Mouse (Mus musculus): ENCODE measurements around the gene Alg2. TPM values are rescaled to one million over a fixed set of nuclear protein-coding genes. Genes with fewer than 3 reads are reported as not detected.

Alg2 gene
- total and polyA plus RNA-seq, 2 experiments from 2014 or later: 212 to 288 TPM

DNA sequence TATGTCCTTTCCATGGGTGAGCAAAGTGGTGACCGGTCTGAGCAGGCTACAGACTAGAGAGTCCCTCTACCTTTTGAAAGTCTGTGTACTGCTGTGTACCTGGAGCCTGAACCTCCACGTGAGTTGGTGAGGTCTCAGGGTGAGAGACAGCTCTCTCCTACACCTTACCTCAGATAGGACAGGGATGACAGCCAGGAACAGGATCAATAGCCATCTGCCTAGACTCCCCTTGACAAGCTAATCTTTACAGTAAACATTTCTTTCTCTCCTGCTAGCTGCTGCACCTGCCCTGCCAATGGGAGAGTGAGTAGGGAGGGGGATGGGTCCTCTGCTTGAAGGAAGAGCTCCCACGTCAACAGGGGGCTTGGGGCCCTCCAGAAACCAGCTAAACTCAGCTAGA lies 46.5 kb downstream of the Alg2 start:
- TF ChIP-seq CTCF (IDR thresholded peaks at IDR 0.05; ENCODE audit: low read depth): no peak
- H3K36me3 ChIP-seq (ENCODE audit: insufficient read depth, low read length): no peaks in the 10 kb centered on the region
- H3K27me3 ChIP-seq (ENCODE audit: insufficient read depth, low read length): no peaks in the 10 kb centered on the region
- H3K27ac ChIP-seq: no peak overlapping the region
- H3K4me3 ChIP-seq (ENCODE audit: low read length): no peak overlapping the region
- H3K4me1 ChIP-seq (ENCODE audit: insufficient read depth, low read length): no peaks in the 10 kb centered on the region
- ATAC-seq (no peak), DNase-seq (ENCODE audit: low spot score) (no peak)
- no peaks in the 10 kb centered on the region for H3K9me3 ChIP-seq (ENCODE audit: low read length)
- no peak overlapping the region for H3K4me2 ChIP-seq (ENCODE audit: low read depth, low read length)
- no peak overlapping the region for H3K9ac ChIP-seq (replicated peaks; ENCODE audit: low read length)
- 71% methylated on average over 3 of the region's 3 CpGs for WGBS

DNA sequence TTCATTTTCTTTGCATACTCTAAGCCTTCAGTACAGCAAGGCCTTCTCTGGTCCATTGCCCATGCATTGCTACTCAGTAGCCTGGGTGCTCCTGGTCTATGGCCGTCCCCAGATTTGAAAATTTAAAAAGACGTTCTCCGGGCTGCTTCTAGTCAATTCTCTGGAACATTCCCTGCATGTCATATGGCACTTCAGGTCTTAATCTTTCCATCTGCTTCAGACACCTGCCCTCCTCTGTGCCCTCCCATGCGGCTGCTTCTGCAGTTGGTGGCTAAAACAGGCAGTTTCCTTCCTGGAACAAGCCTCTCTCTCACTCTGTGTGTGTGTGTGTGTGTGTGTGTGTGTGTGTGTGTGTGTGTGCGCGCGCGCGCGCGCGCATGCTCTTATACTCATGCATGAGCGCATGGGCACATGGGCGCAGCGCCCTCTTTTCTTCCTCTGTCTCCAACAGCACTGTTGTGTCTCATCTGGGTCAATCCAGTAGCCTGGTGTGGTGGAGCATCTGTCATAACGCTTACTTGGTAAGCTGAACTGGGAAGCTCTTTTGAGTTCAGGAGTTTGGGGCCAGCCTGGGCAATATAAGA lies 48.8 kb downstream of the Alg2 start:
- no peak overlapping the region for H3K4me3 ChIP-seq (ENCODE audit: low read length)
- TF ChIP-seq CTCF (IDR thresholded peaks at IDR 0.05; ENCODE audit: low read depth): no peak
- H3K27me3 ChIP-seq (ENCODE audit: insufficient read depth, low read length): no peaks in the 10 kb centered on the region
- no peak overlapping the region for H3K4me2 ChIP-seq (ENCODE audit: low read depth, low read length)
- H3K9ac ChIP-seq (replicated peaks; ENCODE audit: low read length): no peak overlapping the region
- H3K4me1 ChIP-seq (ENCODE audit: insufficient read depth, low read length): no peaks in the 10 kb centered on the region
- H3K36me3 ChIP-seq (ENCODE audit: insufficient read depth, low read length): no peaks in the 10 kb centered on the region
- no peaks in the 10 kb centered on the region for H3K9me3 ChIP-seq (ENCODE audit: low read length)
- 73% methylated on average over 16 of the region's 16 CpGs for WGBS
- DNase-seq (ENCODE audit: low spot score) (no peak), ATAC-seq (peak; percentile 43; the same call in 1 of the 2 replicates)
- no peak overlapping the region for H3K27ac ChIP-seq

DNA sequence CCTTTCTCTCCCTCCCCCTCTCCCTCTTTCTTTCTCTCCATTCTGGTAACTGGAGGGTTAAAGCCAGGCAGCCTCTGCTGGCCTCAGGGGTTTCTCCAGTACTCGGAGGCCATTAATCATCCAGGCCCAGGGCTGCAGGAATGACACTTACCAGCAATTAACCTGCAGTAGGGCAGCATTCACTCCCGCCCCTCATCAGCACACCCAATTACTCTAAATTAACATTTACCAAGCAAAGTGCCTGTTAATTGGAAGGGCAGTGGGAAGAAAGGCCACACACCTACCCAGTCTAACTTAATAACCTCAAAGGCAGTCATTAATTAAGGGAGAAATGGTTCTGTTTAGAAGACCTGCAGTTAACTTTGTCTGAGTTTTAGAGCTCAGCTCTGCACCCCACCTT lies 49.8 kb downstream of the Alg2 start:
- 20% methylated on average over 2 of the region's 2 CpGs for WGBS
- DNase-seq (ENCODE audit: low spot score) (peak; percentile 36), ATAC-seq (no peak)
- Histone ChIP-seq H3K4me1 (ENCODE audit: insufficient read depth, low read length) (no peaks in the 10 kb centered on the region), H3K4me3 (ENCODE audit: low read length) (no peak overlapping the region), H3K27me3 (ENCODE audit: insufficient read depth, low read length) (no peaks in the 10 kb centered on the region), H3K36me3 (ENCODE audit: insufficient read depth, low read length) (no peaks in the 10 kb centered on the region), H3K9me3 (ENCODE audit: low read length) (no peaks in the 10 kb centered on the region), H3K9ac (replicated peaks; ENCODE audit: low read length) (no peak overlapping the region), H3K27ac (no peak overlapping the region), H3K4me2 (ENCODE audit: low read depth, low read length) (no peak overlapping the region)
- no peak for TF ChIP-seq CTCF (IDR thresholded peaks at IDR 0.05; ENCODE audit: low read depth)

DNA sequence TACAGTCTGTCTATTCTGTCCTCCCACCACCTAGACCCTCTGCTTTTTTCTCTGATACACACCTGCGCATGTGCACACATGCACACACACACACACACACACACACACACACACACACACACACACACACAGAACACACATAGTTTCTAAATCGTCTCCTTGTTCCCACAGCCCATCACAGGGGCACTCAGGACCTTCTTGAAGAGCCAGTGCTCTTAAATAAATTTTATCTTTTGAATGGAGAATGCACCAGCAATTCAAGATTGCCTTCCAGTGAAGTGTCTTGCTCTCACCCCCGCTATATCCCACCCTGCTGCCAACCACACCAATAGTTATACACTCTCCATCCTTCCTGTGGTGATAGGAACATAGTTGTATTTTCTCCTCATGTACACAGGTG lies 51.2 kb downstream of the Alg2 start:
- Histone ChIP-seq H3K4me1 (ENCODE audit: insufficient read depth, low read length) (no peaks in the 10 kb centered on the region), H3K9me3 (ENCODE audit: low read length) (no peaks in the 10 kb centered on the region), H3K36me3 (ENCODE audit: insufficient read depth, low read length) (no peaks in the 10 kb centered on the region), H3K27ac (no peak overlapping the region), H3K4me3 (ENCODE audit: low read length) (no peak overlapping the region), H3K27me3 (ENCODE audit: insufficient read depth, low read length) (no peaks in the 10 kb centered on the region), H3K4me2 (ENCODE audit: low read depth, low read length) (no peak overlapping the region), H3K9ac (replicated peaks; ENCODE audit: low read length) (no peak overlapping the region)
- no peak for TF ChIP-seq CTCF (IDR thresholded peaks at IDR 0.05; ENCODE audit: low read depth)
- WGBS: 87% methylated on average over 3 of the region's 3 CpGs
- ATAC-seq (no peak), DNase-seq (ENCODE audit: low spot score) (no peak)

DNA sequence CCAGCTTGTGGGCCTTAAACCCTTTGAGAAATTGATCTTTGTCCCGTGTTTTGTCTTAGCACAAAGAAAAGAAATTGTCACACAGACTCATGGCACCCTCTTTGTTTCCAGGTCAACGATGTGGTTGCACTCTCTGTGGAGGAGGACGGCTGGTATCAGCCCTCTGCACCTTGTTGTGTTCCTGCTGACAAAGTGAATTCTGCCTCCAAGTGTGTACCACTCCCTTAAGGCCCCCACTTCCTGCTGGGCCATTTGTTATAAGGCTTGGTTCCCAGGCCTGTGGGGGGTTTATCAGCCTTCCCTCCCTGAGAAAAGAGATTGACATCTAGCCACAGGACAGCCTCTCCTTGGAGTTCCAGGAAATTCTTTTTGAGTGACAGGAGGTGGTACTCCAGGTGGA lies 51.9 kb downstream of the Alg2 start:
- Histone ChIP-seq H3K36me3 (ENCODE audit: insufficient read depth, low read length) (no peaks in the 10 kb centered on the region), H3K4me1 (ENCODE audit: insufficient read depth, low read length) (no peaks in the 10 kb centered on the region), H3K4me2 (ENCODE audit: low read depth, low read length) (no peak overlapping the region), H3K4me3 (ENCODE audit: low read length) (no peak overlapping the region), H3K27me3 (ENCODE audit: insufficient read depth, low read length) (no peaks in the 10 kb centered on the region), H3K9ac (replicated peaks; ENCODE audit: low read length) (no peak overlapping the region), H3K9me3 (ENCODE audit: low read length) (no peaks in the 10 kb centered on the region), H3K27ac (no peak overlapping the region)
- no peak for TF ChIP-seq CTCF (IDR thresholded peaks at IDR 0.05; ENCODE audit: low read depth)
- 18% methylated on average over 3 of the region's 3 CpGs for WGBS
- no peak for ATAC-seq
- DNase-seq (ENCODE audit: low spot score): no peak

- no peak for TF ChIP-seq CTCF (IDR thresholded peaks at IDR 0.05; ENCODE audit: low read depth)
- H3K9ac ChIP-seq (replicated peaks; ENCODE audit: low read length): no peak overlapping the region
- ATAC-seq (no peak), DNase-seq (ENCODE audit: low spot score) (no peak)
- WGBS: 42% methylated on average over 7 of the region's 7 CpGs
- no peaks in the 10 kb centered on the region for H3K36me3 ChIP-seq (ENCODE audit: insufficient read depth, low read length)
- H3K4me2 ChIP-seq (ENCODE audit: low read depth, low read length): no peak overlapping the region
- H3K4me1 ChIP-seq (ENCODE audit: insufficient read depth, low read length): no peaks in the 10 kb centered on the region
- H3K27ac ChIP-seq: no peak overlapping the region
- H3K27me3 ChIP-seq (ENCODE audit: insufficient read depth, low read length): no peaks in the 10 kb centered on the region
- no peak overlapping the region for H3K4me3 ChIP-seq (ENCODE audit: low read length)
- no peaks in the 10 kb centered on the region for H3K9me3 ChIP-seq (ENCODE audit: low read length)
Observed at GRCm38 (mm10) chr4:47420191-47420590, 53.9 kb downstream of the Alg2 start.

- no peaks in the 10 kb centered on the region for H3K27me3 ChIP-seq (ENCODE audit: insufficient read depth, low read length)
- TF ChIP-seq CTCF (IDR thresholded peaks at IDR 0.05; ENCODE audit: low read depth): peak; percentile 81
- no peak overlapping the region for H3K4me3 ChIP-seq (ENCODE audit: low read length)
- ATAC-seq: 0 out of 2 replicates have a peak, but pooled peaks have one; percentile 46
- H3K4me1 ChIP-seq (ENCODE audit: insufficient read depth, low read length): no peaks in the 10 kb centered on the region
- no peaks in the 10 kb centered on the region for H3K36me3 ChIP-seq (ENCODE audit: insufficient read depth, low read length)
- no peaks in the 10 kb centered on the region for H3K9me3 ChIP-seq (ENCODE audit: low read length)
- no peak overlapping the region for H3K9ac ChIP-seq (replicated peaks; ENCODE audit: low read length)
- no peak overlapping the region for H3K27ac ChIP-seq
- peak; percentile 74 for DNase-seq (ENCODE audit: low spot score)
- H3K4me2 ChIP-seq (ENCODE audit: low read depth, low read length): no peak overlapping the region; the same call in 1 of the 2 replicates
- WGBS: 29% methylated on average over 9 of the region's 9 CpGs
Observed at GRCm38 (mm10) chr4:47419268-47419973, 54.7 kb downstream of the Alg2 start.
